Mouse (Mus musculus): Measurements from ENCODE around the gene Cacna2d3. TPM values are rescaled to one million over a fixed set of nuclear protein-coding genes. Genes with fewer than 3 reads are reported as not detected.

Cacna2d3 gene
- polyA plus RNA-seq, 1 experiment from 2014 or later: 20.4 TPM

- DNase-seq (ENCODE audit: low spot score) (no peak), ATAC-seq (ENCODE audit: low FRiP score) (no peak)
- no peaks in the 10 kb centered on the region for H3K4me1 ChIP-seq (replicated peaks; ENCODE audit: control insufficient read depth, insufficient read depth, low read length)
- no peaks in the 10 kb centered on the region for H3K36me3 ChIP-seq (ENCODE audit: control insufficient read depth, insufficient read depth, low read length)
- WGBS: 49% methylated on average over 2 of the region's 2 CpGs
- H3K27me3 ChIP-seq (ENCODE audit: control insufficient read depth, insufficient read depth, low read length): no peaks in the 10 kb centered on the region
- H3K9me3 ChIP-seq (ENCODE audit: control insufficient read depth, low read length): no peaks in the 10 kb centered on the region
- H3K4me2 ChIP-seq (replicated peaks; ENCODE audit: low read depth, low read length): no peak overlapping the region
- no peak overlapping the region for H3K4me3 ChIP-seq (ENCODE audit: low read depth, low read length)
- H3K27ac ChIP-seq (ENCODE audit: low read depth, low read length): no peak overlapping the region
- no peak overlapping the region for H3K9ac ChIP-seq (ENCODE audit: low read depth, low read length)
These were observed 315.8 kb downstream of the Cacna2d3 start for GRCm38 (mm10) chr14:29405878-29406165.

DNA sequence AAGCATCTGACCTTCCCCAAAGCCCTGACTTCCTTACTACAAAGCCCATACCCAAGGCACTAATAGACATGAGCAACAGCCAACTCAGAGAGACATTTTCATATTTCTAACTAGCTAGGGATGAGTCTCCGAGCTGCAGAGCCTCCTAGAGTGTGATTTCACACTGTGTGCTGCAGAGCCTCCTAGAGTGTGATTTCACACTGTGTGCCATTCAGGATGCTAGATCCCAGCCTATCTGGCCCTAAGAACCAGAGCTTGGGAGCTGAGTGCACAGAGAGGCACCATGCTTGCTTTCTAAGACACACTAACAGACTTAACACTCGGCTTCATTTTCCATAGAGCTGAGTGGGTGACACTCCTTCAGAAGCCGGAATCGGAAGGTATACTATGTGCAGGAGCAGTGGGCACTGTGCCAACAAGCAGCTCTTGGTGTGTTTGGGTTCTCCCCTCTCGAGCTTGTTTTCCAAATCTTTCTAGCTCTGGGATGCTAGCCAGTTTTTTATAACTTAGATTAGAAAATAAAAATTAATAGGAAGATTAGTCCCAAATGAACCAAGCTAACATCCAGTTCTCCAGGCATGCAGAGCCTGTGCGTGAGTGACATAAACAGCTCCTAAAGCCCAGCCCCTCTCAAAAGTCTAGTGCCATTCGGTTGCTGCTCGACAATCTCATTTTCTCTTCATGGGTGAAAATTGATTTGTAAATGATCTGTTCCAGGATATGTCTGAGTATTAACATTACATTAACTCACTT, 316.4 kb downstream of the Cacna2d3 start:
- Histone ChIP-seq H3K4me2 (replicated peaks; ENCODE audit: low read depth, low read length) (no peak overlapping the region), H3K27ac (ENCODE audit: low read depth, low read length) (no peak overlapping the region), H3K9ac (ENCODE audit: low read depth, low read length) (no peak overlapping the region), H3K27me3 (ENCODE audit: control insufficient read depth, insufficient read depth, low read length) (no peaks in the 10 kb centered on the region), H3K9me3 (ENCODE audit: control insufficient read depth, low read length) (no peaks in the 10 kb centered on the region), H3K4me3 (ENCODE audit: low read depth, low read length) (no peak overlapping the region), H3K36me3 (ENCODE audit: control insufficient read depth, insufficient read depth, low read length) (no peaks in the 10 kb centered on the region), H3K4me1 (replicated peaks; ENCODE audit: control insufficient read depth, insufficient read depth, low read length) (no peaks in the 10 kb centered on the region)
- ATAC-seq (ENCODE audit: low FRiP score) (no peak), DNase-seq (ENCODE audit: low spot score) (no peak)
- 81% methylated on average over 8 of the region's 8 CpGs for WGBS

- Histone ChIP-seq H3K27me3 (ENCODE audit: control insufficient read depth, insufficient read depth, low read length) (no peaks in the 10 kb centered on the region), H3K36me3 (ENCODE audit: control insufficient read depth, insufficient read depth, low read length) (no peaks in the 10 kb centered on the region), H3K4me1 (replicated peaks; ENCODE audit: control insufficient read depth, insufficient read depth, low read length) (no peaks in the 10 kb centered on the region), H3K9me3 (ENCODE audit: control insufficient read depth, low read length) (no peaks in the 10 kb centered on the region), H3K4me3 (ENCODE audit: low read depth, low read length) (no peak overlapping the region), H3K4me2 (replicated peaks; ENCODE audit: low read depth, low read length) (no peak overlapping the region), H3K9ac (ENCODE audit: low read depth, low read length) (no peak overlapping the region), H3K27ac (ENCODE audit: low read depth, low read length) (no peak overlapping the region)
- DNase-seq (ENCODE audit: low spot score): no peak
- ATAC-seq (ENCODE audit: low FRiP score): no peak
- 80% methylated on average over 8 of the region's 8 CpGs for WGBS
These were observed 317.5 kb downstream of the Cacna2d3 start for GRCm38 (mm10) chr14:29403849-29404808.

- 61% methylated on average over 8 of the region's 8 CpGs for WGBS
- Histone ChIP-seq H3K9ac (ENCODE audit: low read depth, low read length) (no peak overlapping the region), H3K9me3 (ENCODE audit: control insufficient read depth, low read length) (no peaks in the 10 kb centered on the region), H3K4me2 (replicated peaks; ENCODE audit: low read depth, low read length) (no peak overlapping the region), H3K27me3 (ENCODE audit: control insufficient read depth, insufficient read depth, low read length) (no peaks in the 10 kb centered on the region), H3K27ac (ENCODE audit: low read depth, low read length) (no peak overlapping the region), H3K36me3 (ENCODE audit: control insufficient read depth, insufficient read depth, low read length) (no peaks in the 10 kb centered on the region), H3K4me1 (replicated peaks; ENCODE audit: control insufficient read depth, insufficient read depth, low read length) (no peaks in the 10 kb centered on the region), H3K4me3 (ENCODE audit: low read depth, low read length) (no peak overlapping the region)
- ATAC-seq (ENCODE audit: low FRiP score) (no peak), DNase-seq (ENCODE audit: low spot score) (peak; percentile 10)
These were observed 319.2 kb downstream of the Cacna2d3 start for GRCm38 (mm10) chr14:29402471-29402870.

- Histone ChIP-seq H3K4me2 (replicated peaks; ENCODE audit: low read depth, low read length) (no peak overlapping the region), H3K4me3 (ENCODE audit: low read depth, low read length) (no peak overlapping the region), H3K9ac (ENCODE audit: low read depth, low read length) (no peak overlapping the region), H3K4me1 (replicated peaks; ENCODE audit: control insufficient read depth, insufficient read depth, low read length) (no peaks in the 10 kb centered on the region), H3K27ac (ENCODE audit: low read depth, low read length) (no peak overlapping the region), H3K27me3 (ENCODE audit: control insufficient read depth, insufficient read depth, low read length) (no peaks in the 10 kb centered on the region), H3K9me3 (ENCODE audit: control insufficient read depth, low read length) (no peaks in the 10 kb centered on the region), H3K36me3 (ENCODE audit: control insufficient read depth, insufficient read depth, low read length) (no peaks in the 10 kb centered on the region)
- no peak for ATAC-seq (ENCODE audit: low FRiP score)
- WGBS: 71% methylated on average over 8 of the region's 8 CpGs
- no peak for DNase-seq (ENCODE audit: low spot score)
These were observed 327.9 kb downstream of the Cacna2d3 start for GRCm38 (mm10) chr14:29393786-29394185.

- no peaks in the 10 kb centered on the region for H3K4me1 ChIP-seq (replicated peaks; ENCODE audit: control insufficient read depth, insufficient read depth, low read length)
- no peaks in the 10 kb centered on the region for H3K27me3 ChIP-seq (ENCODE audit: control insufficient read depth, insufficient read depth, low read length)
- no peak for DNase-seq (ENCODE audit: low spot score)
- H3K4me2 ChIP-seq (replicated peaks; ENCODE audit: low read depth, low read length): no peak overlapping the region
- H3K9me3 ChIP-seq (ENCODE audit: control insufficient read depth, low read length): no peaks in the 10 kb centered on the region
- no peak overlapping the region for H3K4me3 ChIP-seq (ENCODE audit: low read depth, low read length)
- no peak overlapping the region for H3K9ac ChIP-seq (ENCODE audit: low read depth, low read length)
- H3K36me3 ChIP-seq (ENCODE audit: control insufficient read depth, insufficient read depth, low read length): no peaks in the 10 kb centered on the region
- H3K27ac ChIP-seq (ENCODE audit: low read depth, low read length): no peak overlapping the region
- WGBS: 96% methylated on average over 3 of the region's 3 CpGs
- no peak for ATAC-seq (ENCODE audit: low FRiP score)
These were observed 328.8 kb downstream of the Cacna2d3 start for GRCm38 (mm10) chr14:29392851-29393250.

GRCm38 (mm10) chr14:29391489-29391888, 330.2 kb downstream of the Cacna2d3 start:
- no peak overlapping the region for H3K9ac ChIP-seq (ENCODE audit: low read depth, low read length)
- H3K4me1 ChIP-seq (replicated peaks; ENCODE audit: control insufficient read depth, insufficient read depth, low read length): no peaks in the 10 kb centered on the region
- no peak overlapping the region for H3K4me3 ChIP-seq (ENCODE audit: low read depth, low read length)
- WGBS: 91% methylated on average over 2 of the region's 2 CpGs
- no peaks in the 10 kb centered on the region for H3K36me3 ChIP-seq (ENCODE audit: control insufficient read depth, insufficient read depth, low read length)
- no peaks in the 10 kb centered on the region for H3K27me3 ChIP-seq (ENCODE audit: control insufficient read depth, insufficient read depth, low read length)
- ATAC-seq (ENCODE audit: low FRiP score): no peak
- DNase-seq (ENCODE audit: low spot score): no peak
- no peak overlapping the region for H3K4me2 ChIP-seq (replicated peaks; ENCODE audit: low read depth, low read length)
- no peaks in the 10 kb centered on the region for H3K9me3 ChIP-seq (ENCODE audit: control insufficient read depth, low read length)
- no peak overlapping the region for H3K27ac ChIP-seq (ENCODE audit: low read depth, low read length)

GRCm38 (mm10) chr14:29387761-29388160, 333.9 kb downstream of the Cacna2d3 start:
- ATAC-seq (ENCODE audit: low FRiP score) (no peak), DNase-seq (ENCODE audit: low spot score) (no peak)
- H3K4me1 ChIP-seq (replicated peaks; ENCODE audit: control insufficient read depth, insufficient read depth, low read length): no peaks in the 10 kb centered on the region
- no peaks in the 10 kb centered on the region for H3K9me3 ChIP-seq (ENCODE audit: control insufficient read depth, low read length)
- H3K36me3 ChIP-seq (ENCODE audit: control insufficient read depth, insufficient read depth, low read length): no peaks in the 10 kb centered on the region
- no peak overlapping the region for H3K27ac ChIP-seq (ENCODE audit: low read depth, low read length)
- WGBS: 89% methylated on average over 3 of the region's 3 CpGs
- no peak overlapping the region for H3K4me2 ChIP-seq (replicated peaks; ENCODE audit: low read depth, low read length)
- H3K27me3 ChIP-seq (ENCODE audit: control insufficient read depth, insufficient read depth, low read length): no peaks in the 10 kb centered on the region
- no peak overlapping the region for H3K9ac ChIP-seq (ENCODE audit: low read depth, low read length)
- no peak overlapping the region for H3K4me3 ChIP-seq (ENCODE audit: low read depth, low read length)

- Histone ChIP-seq H3K36me3 (ENCODE audit: control insufficient read depth, insufficient read depth, low read length) (no peaks in the 10 kb centered on the region), H3K9ac (ENCODE audit: low read depth, low read length) (no peak overlapping the region), H3K27ac (ENCODE audit: low read depth, low read length) (no peak overlapping the region), H3K9me3 (ENCODE audit: control insufficient read depth, low read length) (no peaks in the 10 kb centered on the region), H3K4me1 (replicated peaks; ENCODE audit: control insufficient read depth, insufficient read depth, low read length) (no peaks in the 10 kb centered on the region), H3K4me3 (ENCODE audit: low read depth, low read length) (no peak overlapping the region), H3K27me3 (ENCODE audit: control insufficient read depth, insufficient read depth, low read length) (no peaks in the 10 kb centered on the region), H3K4me2 (replicated peaks; ENCODE audit: low read depth, low read length) (no peak overlapping the region)
- ATAC-seq (ENCODE audit: low FRiP score) (no peak), DNase-seq (ENCODE audit: low spot score) (no peak)
These were observed 336.2 kb downstream of the Cacna2d3 start for GRCm38 (mm10) chr14:29385500-29385899.
